Mouse (Mus musculus): ENCODE data around the gene Zbtb7b. TPM values are rescaled to one million over a fixed set of nuclear protein-coding genes. Genes with fewer than 3 reads are reported as not detected.

Gene Zbtb7b
- total RNA-seq, 2 experiments from 2014 or later, result 89.7 to 101 TPM

- peak; percentile 49 to 51 for DNase-seq (ENCODE audit: low spot score in 2 of 2)
Observed at GRCm38 (mm10) chr3:89419571-89419970, 25.0 kb upstream of the Zbtb7b start.

- peak; percentile 60 to 71 for DNase-seq (ENCODE audit: low spot score in 2 of 2)
Observed at GRCm38 (mm10) chr3:89418861-89419250, 24.3 kb upstream of the Zbtb7b start.

GRCm38 (mm10) chr3:89418170-89418860 lies 23.7 kb upstream of the Zbtb7b start, which contains the start of the genes Cks1b and Shc1:
Gene Cks1b (minus strand): TSS chr3:89418383.
Gene Shc1 (plus strand): TSS chr3:89418443.
- DNase-seq (ENCODE audit: low spot score in 2 of 2), result peak; percentile 80

GRCm38 (mm10) chr3:89417840-89418169 lies 23.2 kb upstream of the Zbtb7b start:
- no peak for DNase-seq (ENCODE audit: low spot score in 2 of 2)

- DNase-seq (ENCODE audit: low spot score in 2 of 2), result no peak
Observed at GRCm38 (mm10) chr3:89417131-89417530, 22.6 kb upstream of the Zbtb7b start.

GRCm38 (mm10) chr3:89416158-89416557 lies 21.6 kb upstream of the Zbtb7b start:
- DNase-seq (ENCODE audit: low spot score in 2 of 2), result no peak

GRCm38 (mm10) chr3:89411490-89412393 lies 17.2 kb upstream of the Zbtb7b start, which contains the start of gene Flad1:
Gene Flad1 (minus strand): TSS chr3:89411870.
- DNase-seq (ENCODE audit: low spot score in 2 of 2), result peak; percentile 93 to 96

- DNase-seq (ENCODE audit: low spot score in 2 of 2), result no peak
Observed at GRCm38 (mm10) chr3:89410864-89411263, 16.3 kb upstream of the Zbtb7b start.

DNA sequence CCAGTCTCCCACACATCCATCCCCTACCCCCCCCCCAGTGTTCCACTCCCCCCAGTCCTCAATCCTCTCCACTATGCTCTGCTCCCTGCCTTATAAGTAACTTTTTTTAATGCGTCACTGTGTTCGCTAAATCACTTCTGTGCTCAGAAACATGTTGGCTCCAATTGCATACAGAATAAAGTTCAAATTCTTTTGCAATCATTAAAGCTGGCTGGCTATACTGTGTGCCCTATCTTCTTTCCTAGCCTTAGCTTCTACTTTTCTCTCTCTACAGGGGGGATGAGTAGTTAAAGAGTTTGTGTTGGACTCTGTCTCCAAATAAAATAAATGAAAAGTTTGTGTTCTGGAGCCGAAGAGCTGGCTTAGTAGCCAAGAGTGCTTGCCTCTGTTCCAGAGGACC lies 15.1 kb upstream of the Zbtb7b start:
- DNase-seq (ENCODE audit: low spot score in 2 of 2), result no peak

GRCm38 (mm10) chr3:89408448-89408847 lies 13.9 kb upstream of the Zbtb7b start:
- DNase-seq (ENCODE audit: low spot score in 2 of 2), result no peak

GRCm38 (mm10) chr3:89406887-89407286 lies 12.3 kb upstream of the Zbtb7b start:
- DNase-seq (ENCODE audit: low spot score in 2 of 2), result no peak

DNA sequence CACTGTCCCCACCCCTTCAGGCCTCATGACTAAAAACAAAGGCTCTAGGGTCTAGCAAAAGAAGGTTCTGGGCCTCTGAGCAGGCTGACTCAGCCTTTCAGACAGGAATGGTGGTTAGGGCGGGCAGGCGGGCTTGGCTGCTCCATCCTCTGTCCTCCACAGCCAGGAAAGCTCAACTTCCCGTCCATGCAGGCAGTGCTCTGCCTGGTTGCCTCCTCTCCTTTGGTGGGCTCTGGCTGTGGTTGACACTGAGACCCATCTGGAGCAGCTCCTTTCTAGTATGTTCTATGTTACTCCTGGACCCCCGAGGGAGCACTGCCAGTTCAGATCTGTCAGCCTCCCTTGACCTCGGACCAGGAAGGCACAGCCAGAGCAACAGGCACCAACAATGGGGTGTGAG lies 8.1 kb upstream of the Zbtb7b start, which contains the start of gene Lenep:
TSS of gene Lenep (minus strand) at position 101 of the 400 bp plus-strand sequence.
- DNase-seq (ENCODE audit: low spot score in 2 of 2), result no peak

DNA sequence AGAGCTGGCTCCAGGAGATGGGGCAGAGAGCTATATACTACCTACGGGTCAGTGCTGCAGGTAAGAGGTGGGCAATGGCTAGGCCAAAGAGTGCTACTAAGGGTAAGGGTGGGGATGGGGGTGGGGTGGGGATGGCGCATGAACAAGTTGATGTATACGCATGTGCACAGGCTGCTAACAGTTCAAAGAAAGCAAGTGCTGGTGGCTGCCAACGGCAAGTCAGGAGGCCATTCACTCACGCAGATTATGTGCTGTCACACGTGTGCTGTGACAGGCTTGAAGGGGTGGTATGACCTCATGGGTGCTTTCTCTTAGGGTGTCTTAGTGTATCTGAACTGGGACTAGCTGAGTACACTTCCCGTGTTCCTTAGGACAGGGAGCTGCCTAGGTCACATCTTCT lies 6.8 kb upstream of the Zbtb7b start:
- no peak for DNase-seq (ENCODE audit: low spot score in 2 of 2)

DNA sequence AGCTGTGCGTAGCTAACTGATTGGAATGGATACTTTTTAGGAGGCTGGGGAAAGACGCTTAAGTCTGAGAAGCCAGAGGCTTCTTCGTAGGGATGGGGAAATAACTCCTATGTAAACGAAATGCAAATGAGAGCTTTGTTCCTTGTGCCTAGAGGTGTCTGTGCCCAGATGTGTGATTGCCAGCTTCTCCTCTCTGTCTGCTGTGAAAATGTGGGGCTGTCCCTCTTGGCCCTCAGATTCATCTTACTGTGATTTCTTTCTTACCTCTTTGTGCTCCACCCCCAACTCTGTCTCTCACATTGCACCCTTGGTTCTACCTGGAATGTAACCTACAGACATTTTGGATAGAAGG lies 2.1 kb upstream of the Zbtb7b start:
- no peak for DNase-seq (ENCODE audit: low spot score in 2 of 2)

DNA sequence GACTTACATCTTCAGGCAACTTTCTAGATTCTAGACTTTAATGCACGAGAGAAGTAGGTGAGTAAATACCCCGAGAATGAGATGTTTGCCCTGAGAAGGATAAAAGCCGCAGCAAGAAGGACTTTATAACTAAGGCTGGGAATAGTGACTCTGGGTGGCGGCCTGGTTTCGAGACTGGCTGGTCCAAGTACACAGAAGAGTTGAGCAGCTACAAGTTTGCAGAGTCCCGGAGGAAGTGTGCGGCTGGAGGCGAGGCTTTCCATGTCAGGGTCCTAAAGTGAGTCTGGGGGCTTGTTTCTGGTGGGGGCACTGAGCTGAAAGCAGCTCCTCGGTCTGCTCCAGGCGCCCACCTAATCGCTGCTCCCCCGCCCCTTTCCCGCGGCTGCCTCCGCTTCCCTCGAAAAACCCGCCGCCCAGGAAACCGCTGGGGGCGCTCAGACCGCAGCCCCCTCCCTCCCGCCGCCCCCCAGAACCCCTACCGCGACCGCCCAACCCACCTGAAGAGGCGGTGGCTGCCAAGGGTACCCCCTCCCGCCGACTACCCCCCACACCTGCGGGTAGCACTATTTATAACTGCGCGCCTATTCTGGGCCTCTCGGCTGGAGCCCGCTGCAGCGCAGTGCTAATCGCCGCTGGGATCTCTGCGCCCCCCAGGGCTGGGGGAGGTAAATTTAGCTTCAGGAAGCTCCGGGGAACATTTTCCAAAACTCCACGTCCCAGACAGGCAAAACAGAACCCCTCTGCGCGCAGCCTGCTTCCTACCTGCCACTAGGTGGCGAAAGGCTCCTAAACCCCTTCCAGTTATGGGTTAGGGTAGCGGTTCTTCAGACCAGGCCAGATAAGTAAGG lies 1.5 kb upstream of the Zbtb7b start:
- peak; percentile 66 to 67 for DNase-seq (ENCODE audit: low spot score in 2 of 2)

DNA sequence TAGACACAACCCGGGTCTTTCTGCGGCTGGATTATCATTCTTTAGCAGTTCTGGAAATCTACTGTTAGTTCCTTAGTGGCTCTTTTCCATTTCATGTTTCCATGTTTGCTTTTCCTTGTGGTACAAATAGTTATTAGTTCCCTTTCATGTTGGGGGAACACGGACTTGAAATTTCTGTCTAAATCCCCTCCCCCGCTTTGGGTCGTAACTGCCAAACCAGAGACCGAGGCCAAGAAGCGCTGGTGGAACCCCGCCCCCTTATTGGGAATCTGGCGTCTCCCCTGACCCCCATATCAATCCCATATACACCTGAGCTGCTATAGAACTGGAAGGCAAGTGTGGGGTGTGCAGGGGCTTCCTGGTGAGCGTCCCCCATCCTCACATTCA lies 836 bp upstream of the Zbtb7b start:
- no peak for DNase-seq (ENCODE audit: low spot score in 2 of 2)

GRCm38 (mm10) chr3:89394894-89395256 lies 299 bp upstream of the Zbtb7b start:
- peak; percentile 72 to 76 for DNase-seq (ENCODE audit: low spot score in 2 of 2)

GRCm38 (mm10) chr3:89393605-89394004 lies 971 bp downstream of the Zbtb7b start:
- DNase-seq (ENCODE audit: low spot score in 2 of 2), result peak; percentile 96 to 98

DNA sequence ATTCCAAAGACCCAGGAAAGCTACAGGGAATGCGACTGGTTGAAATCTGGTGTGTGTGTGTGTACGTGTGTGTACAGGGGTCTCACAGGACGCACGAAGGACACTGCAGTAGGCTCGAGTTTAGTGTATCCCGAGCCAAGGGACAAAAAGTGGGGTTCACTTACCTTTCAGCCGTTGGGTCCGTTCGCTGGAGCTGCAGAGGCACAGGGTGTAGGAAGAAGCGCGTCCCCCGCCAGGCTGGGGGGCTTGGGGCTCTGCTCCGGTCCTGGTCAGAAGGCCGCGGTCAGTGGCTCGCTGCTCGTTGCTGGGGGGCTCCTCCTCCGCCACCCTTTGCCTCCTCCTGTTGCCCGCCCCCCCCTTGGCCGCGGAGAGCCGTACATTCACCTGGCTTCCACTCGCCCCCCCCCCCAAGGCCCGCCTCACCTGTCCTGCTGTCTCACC lies 1.7 kb downstream of the Zbtb7b start:
- DNase-seq (ENCODE audit: low spot score in 2 of 2), result peak; percentile 41 to 50

- peak; percentile 63 to 72 for DNase-seq (ENCODE audit: low spot score in 2 of 2)
Observed at GRCm38 (mm10) chr3:89391663-89392511, 2.7 kb downstream of the Zbtb7b start.
